In the genomic region with DNA sequence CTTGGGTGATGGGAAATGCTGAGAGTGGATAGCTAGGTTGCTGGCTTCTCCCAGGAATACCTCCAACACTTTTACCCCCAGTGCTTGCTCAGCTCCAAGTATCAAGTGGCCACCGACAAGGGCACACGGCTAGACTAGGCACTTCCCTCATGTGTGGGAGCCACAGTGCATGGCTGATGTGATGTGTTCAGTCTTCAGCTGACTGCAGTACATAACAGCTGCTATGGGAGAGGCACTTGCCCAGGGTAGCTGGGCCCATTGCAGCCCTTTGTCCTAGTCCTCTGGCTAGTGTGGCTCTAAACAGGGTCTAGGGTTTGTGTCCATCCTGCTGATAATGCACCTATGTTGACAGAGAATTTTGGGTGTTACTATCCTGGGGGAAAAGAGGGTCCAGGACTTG, we compare ENCODE assay signal across 10 mouse cellular contexts. TPM values are rescaled to one million over a fixed set of nuclear protein-coding genes. Genes with fewer than 3 reads are reported as not detected.
DNase-seq lines count a peak whose midpoint lies in the region; ATAC-seq and TF ChIP-seq lines count a peak whose summit lies in the region.
"Had no signal": no experiment of that assay in that cellular context is flagged by ENCODE, and none has a peak within 500 bp of the region (broad histone marks: within the 10 kb centered on the region; RNA-seq: fewer than 3 reads in every experiment).

No protein-coding gene starts in this region.

- H3K9ac ChIP-seq in hindbrain, embryonic 16.5 days (ENCODE audit: low read depth, low read length): no peak overlapping the region
- no peak overlapping the region for H3K9ac ChIP-seq in forebrain, embryonic 13.5 days
- no peak overlapping the region for H3K9ac ChIP-seq in liver, embryonic 12.5 days

- TF ChIP-seq CTCF in E14TG2a.4 (conservative IDR thresholded peaks at IDR 0.05; ENCODE audit: low read length): no peak

- no peak overlapping the region for H3K27ac ChIP-seq in hindbrain, embryonic 10.5 days
- H3K27ac ChIP-seq in hindbrain, embryonic 16.5 days (ENCODE audit: low read depth, low read length): no peak overlapping the region
- H3K27ac ChIP-seq in forebrain, embryonic 13.5 days: no peak overlapping the region
- no peak overlapping the region for H3K27ac ChIP-seq in liver, embryonic 12.5 days

- intact Hi-C loops in left cerebral cortex, postnatal 4 days (cut with DNase I): no loop called here

- peaks cover 36% of the 10 kb centered on the region for H3K36me3 ChIP-seq in hindbrain, embryonic 10.5 days
- H3K36me3 ChIP-seq in hindbrain, embryonic 16.5 days (ENCODE audit: control insufficient read depth, insufficient read depth, low read length): no peaks in the 10 kb centered on the region
- H3K36me3 ChIP-seq in E14TG2a.4 (ENCODE audit: insufficient read depth, low read length): peaks cover 49% of the 10 kb centered on the region
- peaks cover 33% of the 10 kb centered on the region for H3K36me3 ChIP-seq in forebrain, embryonic 13.5 days (ENCODE audit: poor library complexity, severe bottlenecking)
- H3K36me3 ChIP-seq in liver, embryonic 12.5 days: peaks cover 35% of the 10 kb centered on the region

- H3K4me1 ChIP-seq in hindbrain, embryonic 10.5 days (replicated peaks): peaks cover 45% of the 10 kb centered on the region
- peaks cover 9% of the 10 kb centered on the region for H3K4me1 ChIP-seq in hindbrain, embryonic 16.5 days (ENCODE audit: control insufficient read depth, insufficient read depth, low read depth, low read length)
- peaks cover 49% of the 10 kb centered on the region for H3K4me1 ChIP-seq in E14TG2a.4 (replicated peaks; ENCODE audit: low read depth, low read length)
- peaks cover 10% of the 10 kb centered on the region for H3K4me1 ChIP-seq in forebrain, embryonic 13.5 days
- H3K4me1 ChIP-seq in liver, embryonic 12.5 days: peaks cover 11% of the 10 kb centered on the region; the same call in 1 of the 2 replicates

- peak overlapping the region; percentile 55 for H3K4me3 ChIP-seq in hindbrain, embryonic 10.5 days
- H3K4me3 ChIP-seq in hindbrain, embryonic 16.5 days (ENCODE audit: low read length): no peak overlapping the region; the same call in 1 of the 2 replicates
- peak overlapping the region; percentile 79 for H3K4me3 ChIP-seq in E14TG2a.4 (replicated peaks; ENCODE audit: low read length)
- peak overlapping the region; percentile 39 for H3K4me3 ChIP-seq in forebrain, embryonic 13.5 days
- H3K4me3 ChIP-seq in liver, embryonic 12.5 days: peak overlapping the region; percentile 7

- H3K9me3 ChIP-seq in hindbrain, embryonic 10.5 days: no peaks in the 10 kb centered on the region
- no peaks in the 10 kb centered on the region for H3K9me3 ChIP-seq in hindbrain, embryonic 16.5 days (ENCODE audit: control insufficient read depth, low read length)
- H3K9me3 ChIP-seq in E14TG2a.4 (ENCODE audit: low read length): no peaks in the 10 kb centered on the region
- no peaks in the 10 kb centered on the region for H3K9me3 ChIP-seq in forebrain, embryonic 13.5 days (replicated peaks)
- H3K9me3 ChIP-seq in liver, embryonic 12.5 days (replicated peaks): no peaks in the 10 kb centered on the region

- H3K27me3 ChIP-seq in hindbrain, embryonic 10.5 days (ENCODE audit: insufficient read depth, poor library complexity, severe bottlenecking): peaks cover 63% of the 10 kb centered on the region
- peaks cover 41% of the 10 kb centered on the region for H3K27me3 ChIP-seq in hindbrain, embryonic 16.5 days (replicated peaks; ENCODE audit: control insufficient read depth, insufficient read depth, low read length)
- H3K27me3 ChIP-seq in E14TG2a.4 (ENCODE audit: insufficient read depth, low read length): peaks cover 42% of the 10 kb centered on the region
- H3K27me3 ChIP-seq in forebrain, embryonic 13.5 days: peaks cover 55% of the 10 kb centered on the region
- peaks cover 65% of the 10 kb centered on the region for H3K27me3 ChIP-seq in liver, embryonic 12.5 days (replicated peaks)

- DNase-seq in hindbrain, embryonic 10.5 days (ENCODE audit: low spot score): no peak
- no peak for DNase-seq in ovary, postnatal 36 days (ENCODE audit: low spot score)
- DNase-seq in left cerebral cortex, postnatal 4 days: no peak
- DNase-seq: adrenal gland, adult 2 months; cerebellum, postnatal 14 days had no signal

- ATAC-seq in hindbrain, embryonic 16.5 days: no peak
- ATAC-seq in forebrain, embryonic 13.5 days: no peak
- no peak for ATAC-seq in liver, embryonic 12.5 days
- ATAC-seq in activated CD4-positive, CD25-positive, alpha-beta regulatory T cell, adult 4 months: no peak

- 64% methylated on average over 2 of the region's 2 CpGs for WGBS in hindbrain, embryonic 10.5 days
- WGBS in hindbrain, embryonic 16.5 days: 56% methylated on average over 2 of the region's 2 CpGs
- 51% methylated on average over 2 of the region's 2 CpGs for WGBS in forebrain, embryonic 13.5 days
- WGBS in liver, embryonic 12.5 days (ENCODE audit: insufficient replicate concordance): 41% methylated on average over 2 of the region's 2 CpGs

- H3K4me2 ChIP-seq in hindbrain, embryonic 16.5 days (ENCODE audit: low read length): no peak overlapping the region
- H3K4me2 ChIP-seq in forebrain, embryonic 13.5 days: no peak overlapping the region
- H3K4me2 ChIP-seq in liver, embryonic 12.5 days: peak overlapping the region; percentile 54; the same call in 1 of the 2 replicates

RNA-seq across cellular contexts. Expression of gene Cldn5, which starts 1.8 kb away (rescaled TPM):
- 25.5 and 27.3 TPM in 2 replicates for polyA plus RNA-seq in hindbrain, embryonic 10.5 days (2016; fragmentation: Nextera tagmentation; extraction: Ambion mirVana)
- 124 and 125 TPM in 2 replicates for polyA plus RNA-seq in hindbrain, embryonic 16.5 days (2015; fragmentation: Nextera tagmentation; extraction: Ambion mirVana)
- polyA plus RNA-seq in forebrain, embryonic 13.5 days (2015; fragmentation: Nextera tagmentation; extraction: Ambion mirVana): 44.6 and 53.2 TPM in 2 replicates
- polyA plus RNA-seq in liver, embryonic 12.5 days (2016; fragmentation: Nextera tagmentation; extraction: Ambion mirVana): 10.7 and 11.8 TPM in 2 replicates
- polyA plus RNA-seq in activated CD4-positive, CD25-positive, alpha-beta regulatory T cell, adult 4 months (2017; shearing (Covaris generic)): not detected
- 10 to 100 TPM; 84.4 to 97.1 TPM for total RNA-seq in left cerebral cortex, postnatal 4 days (2021)

RNA-seq across cellular contexts. Expression of gene Ufd1, which starts 33.1 kb away (rescaled TPM):
- polyA plus RNA-seq in hindbrain, embryonic 10.5 days (2016; fragmentation: Nextera tagmentation; extraction: Ambion mirVana): 100 and 104 TPM in 2 replicates
- 100 and 104 TPM in 2 replicates for polyA plus RNA-seq in hindbrain, embryonic 16.5 days (2015; fragmentation: Nextera tagmentation; extraction: Ambion mirVana)
- 114 and 118 TPM in 2 replicates for polyA plus RNA-seq in forebrain, embryonic 13.5 days (2015; fragmentation: Nextera tagmentation; extraction: Ambion mirVana)
- 53.8 and 57.5 TPM in 2 replicates for polyA plus RNA-seq in liver, embryonic 12.5 days (2016; fragmentation: Nextera tagmentation; extraction: Ambion mirVana)
- polyA plus RNA-seq in activated CD4-positive, CD25-positive, alpha-beta regulatory T cell, adult 4 months (2017; shearing (Covaris generic)): 100 to 1,000 TPM; 126 to 139 TPM
- total RNA-seq in left cerebral cortex, postnatal 4 days (2021): 100 to 1,000 TPM in 1 of 2 experiments, 10 to 100 TPM in 1; 95.2 to 107 TPM

RNA-seq across cellular contexts. Expression of gene Cdc45, which starts 33.3 kb away (rescaled TPM):
- 55.1 and 72.7 TPM in 2 replicates for polyA plus RNA-seq in hindbrain, embryonic 10.5 days (2016; fragmentation: Nextera tagmentation; extraction: Ambion mirVana)
- polyA plus RNA-seq in hindbrain, embryonic 16.5 days (2015; fragmentation: Nextera tagmentation; extraction: Ambion mirVana): 9.6 and 10.7 TPM in 2 replicates
- 48.7 and 51.3 TPM in 2 replicates for polyA plus RNA-seq in forebrain, embryonic 13.5 days (2015; fragmentation: Nextera tagmentation; extraction: Ambion mirVana)
- polyA plus RNA-seq in liver, embryonic 12.5 days (2016; fragmentation: Nextera tagmentation; extraction: Ambion mirVana): 54.2 and 55.9 TPM in 2 replicates
- polyA plus RNA-seq in activated CD4-positive, CD25-positive, alpha-beta regulatory T cell, adult 4 months (2017; shearing (Covaris generic)): 10 to 100 TPM; 12.2 to 15.1 TPM
- total RNA-seq in left cerebral cortex, postnatal 4 days (2021): 1 to 10 TPM; 4.9 TPM

RNA-seq across cellular contexts. Expression of gene 2510002D24Rik, which starts 57.9 kb away (rescaled TPM):
- polyA plus RNA-seq in hindbrain, embryonic 10.5 days (2016; fragmentation: Nextera tagmentation; extraction: Ambion mirVana): 27.3 and 27.4 TPM in 2 replicates
- 46.0 and 49.1 TPM in 2 replicates for polyA plus RNA-seq in hindbrain, embryonic 16.5 days (2015; fragmentation: Nextera tagmentation; extraction: Ambion mirVana)
- 26.1 and 29.6 TPM in 2 replicates for polyA plus RNA-seq in forebrain, embryonic 13.5 days (2015; fragmentation: Nextera tagmentation; extraction: Ambion mirVana)
- polyA plus RNA-seq in liver, embryonic 12.5 days (2016; fragmentation: Nextera tagmentation; extraction: Ambion mirVana): 32.3 and 32.8 TPM in 2 replicates
- 100 to 1,000 TPM in 1 of 2 experiments, 10 to 100 TPM in 1; 78.3 to 102 TPM for polyA plus RNA-seq in activated CD4-positive, CD25-positive, alpha-beta regulatory T cell, adult 4 months (2017; shearing (Covaris generic))
- total RNA-seq in left cerebral cortex, postnatal 4 days (2021): 10 to 100 TPM; 20.2 to 21.9 TPM

RNA-seq across cellular contexts. Expression of gene Gm28539, which starts 57.9 kb away (rescaled TPM):
- polyA plus RNA-seq in hindbrain, embryonic 10.5 days (2016; fragmentation: Nextera tagmentation; extraction: Ambion mirVana): not detected in 2 replicates
- not detected in 2 replicates for polyA plus RNA-seq in hindbrain, embryonic 16.5 days (2015; fragmentation: Nextera tagmentation; extraction: Ambion mirVana)
- not detected in 2 replicates for polyA plus RNA-seq in forebrain, embryonic 13.5 days (2015; fragmentation: Nextera tagmentation; extraction: Ambion mirVana)
- not detected in 2 replicates for polyA plus RNA-seq in liver, embryonic 12.5 days (2016; fragmentation: Nextera tagmentation; extraction: Ambion mirVana)
- polyA plus RNA-seq in activated CD4-positive, CD25-positive, alpha-beta regulatory T cell, adult 4 months (2017; shearing (Covaris generic)): not detected
- 10 to 100 TPM in 1 of 2 experiments, 1 to 10 TPM in 1; 8.9 to 14.3 TPM for total RNA-seq in left cerebral cortex, postnatal 4 days (2021)

Comparison
In these comparisons a context has a peak if more than half of its experiments do, and no peak if none do; other contexts are left out.
1. RNA of gene Cldn5, which starts 1.8 kb away (polyA plus RNA-seq): 124 to 125 TPM in hindbrain, embryonic 16.5 days, 44.6 to 53.2 TPM in forebrain, embryonic 13.5 days, 25.5 to 27.3 TPM in hindbrain, embryonic 10.5 days and 10.7 to 11.8 TPM in liver, embryonic 12.5 days; not detected in activated CD4-positive, CD25-positive, alpha-beta regulatory T cell, adult 4 months; every median in the first group is over 10 times any median in the second.